Mouse (Mus musculus): ENCODE results near the gene Oas3. TPM values are rescaled to one million over a fixed set of nuclear protein-coding genes. Genes with fewer than 3 reads are reported as not detected.
"Not testable (repeated sequence)": the region's sequence is repeated elsewhere in the genome, so short reads cannot be mapped to it uniquely, and the experiment has no call there.

Gene Oas3
- polyA plus RNA-seq (2016; fragmentation: Nextera tagmentation; extraction: Ambion mirVana) = 0.06 TPM in 1 of 2 replicates, not detected in the other

DNA sequence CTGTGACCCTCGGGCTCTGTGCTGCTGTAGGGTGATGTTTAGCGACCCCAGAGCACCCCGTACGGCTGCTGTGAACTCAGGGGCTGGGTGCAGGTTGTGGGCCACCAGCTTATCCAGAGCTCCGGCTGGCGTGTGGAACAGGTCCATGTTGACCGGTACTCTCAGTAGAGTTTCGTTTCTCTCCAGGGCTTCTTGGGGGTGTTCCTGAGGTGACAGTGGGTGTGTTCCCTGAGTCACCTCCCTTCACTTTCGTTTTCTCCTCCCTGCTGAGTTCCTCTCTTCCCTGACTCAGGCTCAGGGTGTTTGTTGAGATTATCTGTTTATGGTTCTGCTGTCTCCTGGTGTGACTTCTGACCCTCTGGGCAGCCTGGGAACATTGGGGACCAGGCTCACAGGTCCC is at the start of gene Oas3:
Oas3 (minus strand) TSS at position 184 of the 400 bp plus-strand sequence.
- no peak within 1 kb of the TSS for H3K4me3 ChIP-seq
- H3K4me1 ChIP-seq = peaks cover 6% of the 10 kb centered on the region
- no peaks in the 10 kb centered on the region for H3K36me3 ChIP-seq (replicated peaks)
- no peak for DNase-seq (ENCODE audit: low spot score)
- no peak within 1 kb of the TSS for H3K27ac ChIP-seq (replicated peaks)
- 83% methylated on average over 9 of the region's 9 CpGs for WGBS
- no peaks in the 10 kb centered on the region for H3K9me3 ChIP-seq
- no peaks in the 10 kb centered on the region for H3K27me3 ChIP-seq (replicated peaks; ENCODE audit: low read depth, poor library complexity, severe bottlenecking)

DNA sequence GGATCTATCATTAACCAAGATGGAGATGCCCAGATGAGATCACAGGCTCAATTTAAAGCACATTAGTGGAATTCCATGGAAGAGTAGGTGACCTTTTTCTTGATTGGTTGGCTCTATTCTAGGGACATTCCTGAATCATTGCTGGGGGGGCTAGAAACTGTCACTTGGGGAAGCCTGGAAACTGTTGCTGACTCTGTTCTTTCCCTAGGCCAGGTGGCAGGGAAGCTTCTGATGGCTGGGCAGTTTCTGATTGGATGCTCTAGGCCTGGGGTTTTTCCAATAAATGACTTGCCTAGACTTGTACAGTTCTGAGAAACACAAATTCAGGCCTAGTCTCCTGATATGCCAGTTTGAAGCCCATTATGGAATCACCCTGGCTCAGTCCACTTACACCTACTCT is 41.5 kb upstream of the Oas3 start:
- Histone ChIP-seq H3K36me3 (replicated peaks) (no peaks in the 10 kb centered on the region), H3K4me1 (no peaks in the 10 kb centered on the region), H3K27me3 (replicated peaks; ENCODE audit: low read depth, poor library complexity, severe bottlenecking) (no peaks in the 10 kb centered on the region), H3K9me3 (peaks cover 14% of the 10 kb centered on the region; the same call in 1 of the 2 replicates), H3K4me3 (no peak overlapping the region), H3K27ac (replicated peaks) (no peak overlapping the region)
- no peak for DNase-seq (ENCODE audit: low spot score)

DNA sequence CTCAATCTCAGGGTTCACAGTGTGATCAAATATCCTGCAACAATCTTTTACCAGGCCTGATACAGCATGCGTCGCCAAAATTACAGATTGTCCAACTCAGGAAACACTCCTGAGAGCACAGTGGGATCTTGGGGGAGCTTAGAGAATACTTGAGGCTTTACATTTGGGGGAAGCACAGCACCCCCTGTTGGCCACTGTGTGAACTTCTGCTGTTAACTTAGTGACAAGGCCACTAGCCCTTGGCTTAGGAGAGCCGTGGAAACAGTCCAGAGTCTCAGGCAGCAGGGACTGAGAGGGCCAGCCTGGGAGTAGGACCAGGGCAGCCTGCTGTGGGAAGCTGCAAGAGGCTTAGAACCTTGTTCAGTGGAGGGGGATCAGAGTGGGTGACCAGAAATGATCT is 38.5 kb upstream of the Oas3 start:
- H3K27ac ChIP-seq (replicated peaks) = no peak overlapping the region
- 65% methylated on average over 3 of the region's 3 CpGs for WGBS
- no peaks in the 10 kb centered on the region for H3K36me3 ChIP-seq (replicated peaks)
- H3K4me3 ChIP-seq = no peak overlapping the region
- H3K9me3 ChIP-seq = peaks cover 14% of the 10 kb centered on the region; the same call in 1 of the 2 replicates
- DNase-seq (ENCODE audit: low spot score) = peak; percentile 27
- no peaks in the 10 kb centered on the region for H3K27me3 ChIP-seq (replicated peaks; ENCODE audit: low read depth, poor library complexity, severe bottlenecking)
- peaks cover 16% of the 10 kb centered on the region for H3K4me1 ChIP-seq

DNA sequence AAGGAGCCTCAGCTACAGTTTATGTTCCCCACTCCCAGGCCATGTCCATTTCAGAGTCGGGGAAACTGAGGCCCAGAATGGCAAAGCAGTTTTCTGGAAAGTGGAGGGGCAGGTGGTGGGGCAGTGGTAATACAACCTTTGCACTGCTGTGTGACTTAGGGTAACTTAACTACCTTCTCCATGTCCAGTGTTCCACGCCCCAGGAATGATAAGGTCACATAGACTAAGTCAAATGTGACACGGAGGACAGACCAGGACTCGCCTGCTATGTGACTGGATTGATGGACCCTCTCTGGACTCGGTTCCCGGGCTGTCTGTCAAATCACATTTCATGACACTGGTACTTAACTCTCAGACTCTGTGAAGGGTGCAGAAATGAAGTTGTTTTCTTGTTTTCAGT is 35.6 kb upstream of the Oas3 start:
- Histone ChIP-seq H3K27me3 (replicated peaks; ENCODE audit: low read depth, poor library complexity, severe bottlenecking) (no peaks in the 10 kb centered on the region), H3K9me3 (no peaks in the 10 kb centered on the region), H3K4me1 (peaks cover 16% of the 10 kb centered on the region), H3K27ac (replicated peaks) (no peak overlapping the region), H3K36me3 (replicated peaks) (no peaks in the 10 kb centered on the region), H3K4me3 (peak overlapping the region; percentile 47)
- DNase-seq (ENCODE audit: low spot score) = no peak
- WGBS = 83% methylated on average over 6 of the region's 6 CpGs

DNA sequence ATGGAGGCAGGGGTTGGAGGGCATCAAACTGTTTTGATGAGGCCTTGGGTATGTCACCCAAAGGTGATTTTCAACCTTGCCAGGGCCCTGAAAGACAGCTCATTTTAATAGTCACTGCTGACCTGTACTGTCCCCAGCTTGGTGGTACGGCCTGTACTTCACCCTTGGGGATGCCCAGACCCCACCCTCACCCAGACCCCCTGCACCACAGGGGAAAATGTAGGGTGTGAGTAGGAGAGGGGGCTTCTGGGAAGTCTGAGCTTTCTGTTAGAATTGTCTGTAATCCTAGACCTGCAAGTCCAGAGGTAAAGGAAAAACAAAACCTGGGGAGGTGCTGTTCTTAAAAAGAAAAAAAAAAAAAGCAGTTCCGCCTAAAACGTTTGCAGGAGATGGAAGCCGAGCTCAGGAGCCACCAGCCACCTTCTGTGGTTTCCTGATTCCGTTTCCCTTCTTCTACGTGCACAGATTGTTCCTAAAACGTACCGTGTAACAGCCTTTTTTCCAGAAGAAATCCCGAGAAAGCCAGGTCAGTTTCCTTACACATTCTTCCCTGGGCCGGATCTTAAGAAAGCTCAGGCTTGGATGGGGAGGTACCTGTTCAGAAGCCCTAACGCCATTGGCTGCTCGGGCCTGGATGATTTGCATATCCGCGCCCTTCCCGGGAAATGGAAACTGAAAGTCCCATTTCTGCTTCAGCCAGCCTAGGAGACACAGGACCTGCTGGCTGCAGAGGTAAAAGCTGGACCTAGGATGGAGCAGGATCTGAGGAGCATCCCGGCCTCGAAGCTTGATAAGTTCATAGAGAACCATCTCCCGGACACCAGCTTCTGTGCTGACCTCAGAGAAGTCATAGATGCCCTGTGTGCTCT is 34.7 kb upstream of the Oas3 start, which contains the start of gene Oas1c:
Oas1c (minus strand) TSS at position 564 of the 869 bp plus-strand sequence.
- peak; percentile 83 for DNase-seq (ENCODE audit: low spot score)
- Histone ChIP-seq H3K4me1 (peaks cover 16% of the 10 kb centered on the region), H3K9me3 (no peaks in the 10 kb centered on the region), H3K4me3 (peak within 1 kb of the TSS; percentile 47), H3K27ac (replicated peaks) (peak within 1 kb of the TSS; percentile 66), H3K36me3 (replicated peaks) (no peaks in the 10 kb centered on the region), H3K27me3 (replicated peaks; ENCODE audit: low read depth, poor library complexity, severe bottlenecking) (no peaks in the 10 kb centered on the region)
- 7% methylated on average over 18 of the region's 18 CpGs for WGBS

DNA sequence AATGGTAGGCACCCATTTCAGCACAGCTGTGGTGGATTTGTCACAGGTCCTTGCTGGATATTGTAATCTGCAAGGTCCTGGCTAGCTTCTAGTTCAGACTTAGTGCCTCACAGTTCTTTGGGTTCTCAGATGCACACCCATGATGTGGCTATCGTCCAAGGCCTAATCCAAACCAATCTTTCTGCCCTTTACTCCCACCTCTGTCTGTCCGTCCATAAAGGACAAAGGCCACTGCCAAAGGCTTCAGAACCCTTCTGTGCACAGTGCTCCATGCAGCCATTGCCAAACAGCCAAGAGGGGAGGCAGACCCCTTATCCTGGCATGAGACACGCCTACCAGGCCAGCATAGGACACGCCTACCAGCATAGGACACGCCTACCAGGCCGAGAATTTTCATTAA is 31.7 kb upstream of the Oas3 start:
- no peaks in the 10 kb centered on the region for H3K36me3 ChIP-seq (replicated peaks)
- H3K27me3 ChIP-seq (replicated peaks; ENCODE audit: low read depth, poor library complexity, severe bottlenecking) = no peaks in the 10 kb centered on the region
- H3K9me3 ChIP-seq = no peaks in the 10 kb centered on the region
- no peak overlapping the region for H3K4me3 ChIP-seq
- WGBS = 46% methylated on average over 6 of the region's 6 CpGs
- no peak for DNase-seq (ENCODE audit: low spot score)
- no peak overlapping the region for H3K27ac ChIP-seq (replicated peaks)
- peaks cover 16% of the 10 kb centered on the region for H3K4me1 ChIP-seq

DNA sequence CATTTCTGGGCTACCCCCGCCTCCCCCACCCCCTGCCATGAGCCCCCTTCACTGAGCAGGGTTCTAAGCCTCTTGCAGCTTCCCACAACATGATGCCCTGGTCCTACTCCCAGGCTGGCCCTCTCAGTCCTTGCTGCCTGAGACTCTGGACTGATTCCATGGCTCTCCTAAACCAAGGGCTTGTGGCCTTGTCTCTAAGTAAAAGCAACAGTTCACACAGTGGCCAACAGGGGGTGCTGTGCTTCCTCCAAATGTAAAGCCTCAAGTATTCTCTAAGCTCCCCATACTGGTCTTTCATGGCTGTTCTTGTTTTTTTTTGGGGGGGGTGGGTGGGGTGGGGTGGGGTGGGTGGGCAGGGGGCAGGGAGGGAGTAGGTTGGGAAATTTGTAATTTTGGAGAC is 29.0 kb upstream of the Oas3 start:
- H3K27me3 ChIP-seq (replicated peaks; ENCODE audit: low read depth, poor library complexity, severe bottlenecking) = no peaks in the 10 kb centered on the region
- H3K9me3 ChIP-seq = no peaks in the 10 kb centered on the region
- WGBS = 67% methylated on average over 1 of the region's 1 CpGs
- no peak overlapping the region for H3K27ac ChIP-seq (replicated peaks)
- peak; percentile 61 for DNase-seq (ENCODE audit: low spot score)
- H3K4me3 ChIP-seq = no peak overlapping the region
- H3K4me1 ChIP-seq = peaks cover 3% of the 10 kb centered on the region
- H3K36me3 ChIP-seq (replicated peaks) = no peaks in the 10 kb centered on the region

DNA sequence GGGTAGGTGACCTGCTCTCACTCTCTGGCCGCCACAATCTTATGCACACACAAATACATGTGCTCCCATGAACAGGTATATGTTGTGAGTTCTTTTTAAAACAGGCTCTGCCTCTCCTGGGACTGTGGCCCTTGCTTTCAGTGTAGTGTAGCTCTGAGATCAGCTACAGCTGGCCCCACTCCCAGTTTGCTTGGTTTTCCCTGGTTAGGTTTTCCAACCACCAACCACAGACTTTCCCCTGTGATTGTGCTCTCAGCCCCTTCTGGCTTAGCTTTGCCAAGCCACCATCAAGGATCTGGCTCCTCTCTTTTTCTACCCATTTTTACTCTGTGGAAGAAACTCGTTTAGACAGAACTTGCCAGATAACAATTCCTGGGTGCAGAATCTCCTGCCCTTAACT is 26.1 kb upstream of the Oas3 start:
- 80% methylated on average over 2 of the region's 2 CpGs for WGBS
- DNase-seq (ENCODE audit: low spot score) = no peak
- Histone ChIP-seq H3K4me1 (no peaks in the 10 kb centered on the region), H3K36me3 (replicated peaks) (no peaks in the 10 kb centered on the region), H3K27ac (replicated peaks) (no peak overlapping the region), H3K27me3 (replicated peaks; ENCODE audit: low read depth, poor library complexity, severe bottlenecking) (no peaks in the 10 kb centered on the region), H3K9me3 (no peaks in the 10 kb centered on the region), H3K4me3 (no peak overlapping the region)

DNA sequence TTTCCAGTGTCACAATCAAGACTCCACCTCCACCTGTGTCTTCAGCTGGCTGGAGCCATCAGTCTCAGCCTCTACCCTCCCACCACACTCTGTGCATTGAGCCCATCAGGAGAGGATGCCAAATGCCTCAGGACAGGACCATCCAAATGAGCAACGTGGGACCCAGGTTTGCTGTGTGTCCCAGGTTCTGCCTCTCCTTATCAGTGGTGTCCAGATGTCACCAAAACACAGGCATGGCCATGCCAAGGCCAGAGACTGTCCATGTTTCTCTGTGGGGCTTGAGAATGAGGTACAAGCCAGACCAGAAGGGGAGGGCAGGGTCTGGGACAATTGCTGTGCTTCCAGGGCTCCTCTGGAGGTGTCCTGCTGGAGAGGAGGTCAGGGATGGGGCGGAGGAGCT is 21.5 kb upstream of the Oas3 start:
- not testable (repeated sequence) for H3K4me3 ChIP-seq; DNase-seq (ENCODE audit: low spot score); H3K27me3 ChIP-seq (replicated peaks; ENCODE audit: low read depth, poor library complexity, severe bottlenecking); H3K27ac ChIP-seq (replicated peaks); H3K4me1 ChIP-seq; H3K9me3 ChIP-seq; H3K36me3 ChIP-seq (replicated peaks)
- WGBS = 71% methylated on average over 2 of the region's 2 CpGs

DNA sequence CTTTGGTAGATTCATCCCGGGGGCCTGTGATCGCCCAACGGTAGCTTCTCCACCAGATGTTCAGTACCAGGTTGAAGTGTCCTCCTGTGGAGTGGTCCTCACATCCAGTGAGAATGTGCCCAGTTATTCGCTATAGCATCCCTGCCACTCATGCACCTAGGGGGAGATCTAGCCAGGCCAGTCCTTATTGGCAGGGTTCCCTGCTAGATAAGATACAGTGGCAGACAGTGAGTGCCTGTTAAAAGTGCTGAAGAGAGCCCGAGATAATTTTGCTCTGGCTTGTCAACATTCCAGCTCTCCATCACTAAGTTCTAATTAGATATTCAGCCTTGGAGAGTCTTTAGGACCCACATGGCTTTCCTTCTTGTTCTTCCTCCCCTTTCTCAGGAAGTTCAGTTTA is 20.7 kb upstream of the Oas3 start:
- not testable (repeated sequence) for H3K9me3 ChIP-seq; H3K36me3 ChIP-seq (replicated peaks); H3K4me1 ChIP-seq; H3K4me3 ChIP-seq; DNase-seq (ENCODE audit: low spot score); H3K27me3 ChIP-seq (replicated peaks; ENCODE audit: low read depth, poor library complexity, severe bottlenecking); H3K27ac ChIP-seq (replicated peaks)
- 85% methylated on average over 5 of the region's 5 CpGs for WGBS

DNA sequence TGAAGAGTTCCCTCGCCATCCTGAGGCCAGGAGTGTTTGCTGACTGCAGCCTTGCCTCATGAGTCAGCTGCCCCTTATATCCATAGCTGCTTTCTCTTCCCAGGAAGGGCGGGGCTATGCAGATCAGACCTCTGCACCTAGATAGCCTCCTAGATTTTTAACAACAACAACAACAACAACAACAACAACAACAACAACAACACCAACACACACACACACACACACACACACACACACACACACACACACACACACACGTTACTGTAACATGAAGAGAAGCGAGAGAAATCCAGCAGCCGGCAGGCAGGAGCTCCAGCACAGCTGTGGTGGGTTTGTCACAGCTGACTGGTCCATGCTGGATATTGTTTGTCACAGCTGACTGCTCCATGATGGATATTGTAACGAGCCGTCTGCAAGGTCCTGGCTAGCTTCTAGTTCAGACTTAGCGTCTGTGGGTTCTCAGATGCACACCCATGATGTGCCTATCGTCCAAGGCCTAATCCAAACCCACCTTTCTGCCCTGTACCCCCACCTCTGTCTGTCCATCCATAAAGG is 18.1 kb upstream of the Oas3 start, which contains the start of gene Oas1e:
Oas1e (minus strand) TSS at position 51 of the 555 bp plus-strand sequence.
- not testable (repeated sequence) for H3K27ac ChIP-seq (replicated peaks); H3K36me3 ChIP-seq (replicated peaks); H3K4me3 ChIP-seq; DNase-seq (ENCODE audit: low spot score); H3K4me1 ChIP-seq; H3K9me3 ChIP-seq; H3K27me3 ChIP-seq (replicated peaks; ENCODE audit: low read depth, poor library complexity, severe bottlenecking)
- 80% methylated on average over 9 of the region's 9 CpGs for WGBS

DNA sequence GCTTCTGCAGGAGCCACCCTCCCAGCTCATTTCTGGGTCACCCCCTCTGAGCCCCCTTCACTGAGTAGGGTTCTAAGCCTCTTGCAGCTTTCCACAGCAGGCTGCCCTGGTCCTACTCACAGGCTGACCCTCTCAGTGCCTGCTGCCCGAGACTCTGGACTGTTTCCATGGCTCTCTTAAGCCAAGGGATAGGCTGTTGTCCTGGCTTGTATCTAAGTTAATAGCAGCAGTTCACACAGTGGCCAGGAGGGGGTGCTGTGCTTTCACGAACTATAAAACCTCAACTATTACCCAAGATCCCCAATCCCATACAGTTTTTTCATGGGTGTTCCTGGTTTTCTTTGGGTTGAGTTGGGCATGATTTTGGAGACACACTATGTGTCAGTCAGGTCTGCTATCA is 15.6 kb upstream of the Oas3 start:
- no peak overlapping the region for H3K4me3 ChIP-seq
- H3K9me3 ChIP-seq = no peaks in the 10 kb centered on the region
- no peaks in the 10 kb centered on the region for H3K27me3 ChIP-seq (replicated peaks; ENCODE audit: low read depth, poor library complexity, severe bottlenecking)
- H3K27ac ChIP-seq (replicated peaks) = no peak overlapping the region
- 30% methylated on average over 2 of the region's 2 CpGs for WGBS
- DNase-seq (ENCODE audit: low spot score) = peak; percentile 54
- no peaks in the 10 kb centered on the region for H3K4me1 ChIP-seq
- no peaks in the 10 kb centered on the region for H3K36me3 ChIP-seq (replicated peaks)

DNA sequence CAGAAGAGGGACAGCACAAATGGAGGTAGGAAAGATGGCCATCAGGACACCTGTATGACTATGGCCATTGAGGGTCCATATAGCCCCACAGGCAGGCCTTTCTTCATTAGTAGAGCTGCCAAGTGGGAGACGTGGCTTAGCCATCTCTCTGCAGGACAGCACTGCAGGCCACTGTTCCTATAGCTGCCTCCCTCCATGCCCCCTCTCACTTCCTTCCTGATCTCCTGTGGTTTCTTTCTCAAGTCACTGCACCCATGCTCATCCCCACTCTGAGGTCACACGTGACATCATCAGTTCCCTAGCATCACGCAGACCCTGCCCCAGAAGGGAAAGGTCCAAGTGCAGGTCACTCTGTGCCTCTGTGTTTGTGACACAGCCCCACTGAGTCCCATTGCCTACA is 9.6 kb upstream of the Oas3 start:
- no peaks in the 10 kb centered on the region for H3K36me3 ChIP-seq (replicated peaks)
- H3K27ac ChIP-seq (replicated peaks) = no peak overlapping the region
- H3K27me3 ChIP-seq (replicated peaks; ENCODE audit: low read depth, poor library complexity, severe bottlenecking) = no peaks in the 10 kb centered on the region
- no peaks in the 10 kb centered on the region for H3K4me1 ChIP-seq
- 70% methylated on average over 3 of the region's 3 CpGs for WGBS
- no peak for DNase-seq (ENCODE audit: low spot score)
- H3K9me3 ChIP-seq = no peaks in the 10 kb centered on the region
- no peak overlapping the region for H3K4me3 ChIP-seq
